Mouse (Mus musculus) midbrain, embryonic 16.5 days (tissue): ENCODE results near the gene Scin. TPM values are rescaled to one million over a fixed set of nuclear protein-coding genes. Genes with fewer than 3 reads are reported as not detected.
A peak's percentile ranks its signal among the peaks of the same experiment; 100 is the strongest.

Experiments used
- ATAC-seq: fragments of 200-750 bp; cut with Nextera tagmentation; 2 replicates; pipeline ENCODE4 v1.8.0; 2017; ENCODE audit warnings: moderate TSS enrichment
- H3K27ac ChIP-seq: fragments of 300-500 bp; sonication (generic); 2 replicates; pipeline ENCODE4 v1.5.1; 2014; ENCODE audit warnings: mild to moderate bottlenecking, low read length, mixed read lengths
- H3K27me3 ChIP-seq: fragments of 300-500 bp; sonication (generic); 2 replicates; pipeline ENCODE4 v1.6.1; 2014; ENCODE audit warnings: low read depth, low read length, mixed read lengths; ENCODE audit not compliant: control insufficient read depth, insufficient read depth
- H3K36me3 ChIP-seq: fragments of 300-500 bp; sonication (generic); 2 replicates; pipeline ENCODE4 v1.6.1; 2014; ENCODE audit warnings: mild to moderate bottlenecking, low read length, moderate library complexity, mixed read lengths; ENCODE audit not compliant: control insufficient read depth, insufficient read depth
- H3K4me1 ChIP-seq: fragments of 300-500 bp; sonication (generic); 2 replicates; pipeline ENCODE4 v1.6.1; 2014; ENCODE audit warnings: mild to moderate bottlenecking, low read length, mixed read lengths; ENCODE audit not compliant: control insufficient read depth, insufficient read depth
- H3K4me2 ChIP-seq: fragments of 300-500 bp; sonication (generic); 2 replicates; pipeline ENCODE4 v1.6.1; 2014; ENCODE audit warnings: mild to moderate bottlenecking, low read length, mixed read lengths
- H3K4me3 ChIP-seq: fragments of 300-500 bp; sonication (generic); 2 replicates; pipeline ENCODE4 v1.5.1; 2014; ENCODE audit warnings: low read depth, mild to moderate bottlenecking, low read length, moderate library complexity, mixed read lengths
- H3K9ac ChIP-seq: fragments of 300-500 bp; sonication (generic); 2 replicates; pipeline ENCODE4 v1.6.1; 2014; ENCODE audit warnings: low read depth, low read length, mixed read lengths
- H3K9me3 ChIP-seq: fragments of 300-500 bp; sonication (generic); replicated peaks from 2 replicates; pipeline ENCODE4 v1.6.1; 2014; ENCODE audit warnings: mild to moderate bottlenecking, low read length, mixed read lengths; ENCODE audit not compliant: control insufficient read depth, poor library complexity, severe bottlenecking
- WGBS: fragments of 180-500 bp; shearing (Covaris S2); extraction: QIAGEN DNeasy Blood & Tissue Kit; methylation state at CpG from one replicate; pipeline ENCODE4 v1.1.7; 2014; 5-methylcytosine and 5-hydroxymethylcytosine counted together
- polyA plus RNA-seq: library from polyadenylated mRNA; unstranded; fragments of >200 nt; fragmentation: Nextera tagmentation; extraction: Ambion mirVana; gene quantifications from 2 replicates; pipeline ENCODE4 v1.2.1, GENCODE M21; 2015

The Scin gene
- polyA plus RNA-seq, 1 experiment from 2014 or later: not detected

- no peaks in the 10 kb centered on the region for H3K36me3 ChIP-seq
- ATAC-seq: no peak
- no peaks in the 10 kb centered on the region for H3K9me3 ChIP-seq
- 90% methylated on average over 2 of the region's 2 CpGs for WGBS
- H3K4me3 ChIP-seq: no peak overlapping the region
- H3K27ac ChIP-seq: no peak overlapping the region
- no peak overlapping the region for H3K4me2 ChIP-seq
- H3K27me3 ChIP-seq: no peaks in the 10 kb centered on the region
- H3K4me1 ChIP-seq: no peaks in the 10 kb centered on the region
- H3K9ac ChIP-seq: no peak overlapping the region
Measured at GRCm38 (mm10) chr12:40023918-40024317, 110.1 kb downstream of the Scin start.

GRCm38 (mm10) chr12:40023014-40023642 is 110.9 kb downstream of the Scin start:
- Histone ChIP-seq H3K36me3 (no peaks in the 10 kb centered on the region), H3K27me3 (no peaks in the 10 kb centered on the region), H3K4me1 (no peaks in the 10 kb centered on the region), H3K9ac (no peak overlapping the region), H3K4me3 (no peak overlapping the region), H3K9me3 (no peaks in the 10 kb centered on the region), H3K27ac (no peak overlapping the region), H3K4me2 (no peak overlapping the region)
- 86% methylated on average over 3 of the region's 3 CpGs for WGBS
- ATAC-seq: no peak

- H3K4me3 ChIP-seq: no peak overlapping the region
- WGBS: 80% methylated on average over 3 of the region's 3 CpGs
- H3K9ac ChIP-seq: no peak overlapping the region
- H3K36me3 ChIP-seq: no peaks in the 10 kb centered on the region
- no peaks in the 10 kb centered on the region for H3K4me1 ChIP-seq
- H3K9me3 ChIP-seq: no peaks in the 10 kb centered on the region
- H3K27ac ChIP-seq: no peak overlapping the region
- no peak overlapping the region for H3K4me2 ChIP-seq
- no peak for ATAC-seq
- H3K27me3 ChIP-seq: no peaks in the 10 kb centered on the region
Measured at GRCm38 (mm10) chr12:40022344-40022743, 111.7 kb downstream of the Scin start.

GRCm38 (mm10) chr12:40017955-40018505 is 116.0 kb downstream of the Scin start:
- Histone ChIP-seq H3K36me3 (no peaks in the 10 kb centered on the region), H3K27me3 (no peaks in the 10 kb centered on the region), H3K4me2 (no peak overlapping the region), H3K4me1 (no peaks in the 10 kb centered on the region; the same call in 1 of the 2 replicates), H3K9ac (no peak overlapping the region), H3K4me3 (no peak overlapping the region), H3K9me3 (no peaks in the 10 kb centered on the region), H3K27ac (no peak overlapping the region)
- 78% methylated on average over 6 of the region's 6 CpGs for WGBS
- ATAC-seq: no peak

GRCm38 (mm10) chr12:40016648-40017460 is 117.2 kb downstream of the Scin start:
- Histone ChIP-seq H3K4me3 (peak overlapping the region; percentile 21), H3K9me3 (no peaks in the 10 kb centered on the region), H3K9ac (peak overlapping the region; percentile 6; the same call in 1 of the 2 replicates), H3K27ac (peak overlapping the region; percentile 2; the same call in 1 of the 2 replicates), H3K27me3 (no peaks in the 10 kb centered on the region), H3K36me3 (no peaks in the 10 kb centered on the region), H3K4me1 (no peaks in the 10 kb centered on the region; the same call in 1 of the 2 replicates), H3K4me2 (peak overlapping the region; percentile 49)
- 39% methylated on average over 19 of the region's 19 CpGs for WGBS
- peak; percentile 77 for ATAC-seq

GRCm38 (mm10) chr12:40016068-40016467 is 118.0 kb downstream of the Scin start:
- no peak for ATAC-seq
- H3K27me3 ChIP-seq: no peaks in the 10 kb centered on the region
- H3K9me3 ChIP-seq: no peaks in the 10 kb centered on the region
- H3K27ac ChIP-seq: no peak overlapping the region
- no peak overlapping the region for H3K9ac ChIP-seq
- no peak overlapping the region for H3K4me2 ChIP-seq
- 68% methylated on average over 9 of the region's 9 CpGs for WGBS
- H3K4me3 ChIP-seq: no peak overlapping the region
- H3K4me1 ChIP-seq: no peaks in the 10 kb centered on the region; the same call in 1 of the 2 replicates
- H3K36me3 ChIP-seq: no peaks in the 10 kb centered on the region

- no peak overlapping the region for H3K27ac ChIP-seq
- no peaks in the 10 kb centered on the region for H3K4me1 ChIP-seq
- no peak overlapping the region for H3K9ac ChIP-seq
- no peaks in the 10 kb centered on the region for H3K36me3 ChIP-seq
- no peaks in the 10 kb centered on the region for H3K9me3 ChIP-seq
- WGBS: 55% methylated on average over 2 of the region's 2 CpGs
- H3K4me2 ChIP-seq: no peak overlapping the region
- H3K27me3 ChIP-seq: no peaks in the 10 kb centered on the region
- ATAC-seq: no peak
- H3K4me3 ChIP-seq: no peak overlapping the region
Measured at GRCm38 (mm10) chr12:40009866-40010265, 124.2 kb downstream of the Scin start.
